7 mouse cellular contexts compared by ENCODE assay signal in genomic region chr17:31519946-31520838, GRCm38 (mm10). TPM values are rescaled to one million over a fixed set of nuclear protein-coding genes. Genes with fewer than 3 reads are reported as not detected.
DNase-seq lines count a peak whose midpoint lies in the region; ATAC-seq lines count a peak whose summit lies in the region.

TSS of gene Wdr4 (minus strand) at chr17:31519980.
TSS of gene Ndufv3 (plus strand) at chr17:31520115.

- H3K9me3 ChIP-seq in embryonic facial prominence, embryonic 11.5 days (replicated peaks; ENCODE audit: control insufficient read depth, low read length): no peaks in the 10 kb centered on the region
- H3K9me3 ChIP-seq in limb, embryonic 10.5 days (replicated peaks): no peaks in the 10 kb centered on the region
- H3K9me3 ChIP-seq in midbrain, embryonic 13.5 days: no peaks in the 10 kb centered on the region

- no peaks in the 10 kb centered on the region for H3K27me3 ChIP-seq in embryonic facial prominence, embryonic 11.5 days (ENCODE audit: control insufficient read depth, insufficient read depth, low read length)
- no peaks in the 10 kb centered on the region for H3K27me3 ChIP-seq in limb, embryonic 10.5 days (ENCODE audit: low read depth, poor library complexity, severe bottlenecking)
- no peaks in the 10 kb centered on the region for H3K27me3 ChIP-seq in midbrain, embryonic 13.5 days

- H3K9ac ChIP-seq in embryonic facial prominence, embryonic 11.5 days (replicated peaks; ENCODE audit: low read length): peak within 1 kb of the TSS; percentile 54
- peak within 1 kb of the TSS; percentile 81 for H3K9ac ChIP-seq in midbrain, embryonic 13.5 days (replicated peaks)

- WGBS in embryonic facial prominence, embryonic 11.5 days: under 1% methylated on average over 45 of the region's 45 CpGs
- under 1% methylated on average over 45 of the region's 45 CpGs for WGBS in limb, embryonic 10.5 days
- WGBS in midbrain, embryonic 13.5 days: under 1% methylated on average over 45 of the region's 45 CpGs

- no peaks in the 10 kb centered on the region for H3K36me3 ChIP-seq in embryonic facial prominence, embryonic 11.5 days (replicated peaks; ENCODE audit: control insufficient read depth, insufficient read depth, low read depth, low read length)
- H3K36me3 ChIP-seq in limb, embryonic 10.5 days: peaks cover 28% of the 10 kb centered on the region
- peaks cover 18% of the 10 kb centered on the region for H3K36me3 ChIP-seq in midbrain, embryonic 13.5 days

- peak; percentile 100 for DNase-seq in adrenal gland, postnatal 14 days
- peak; percentile 100 for DNase-seq in embryonic facial prominence, embryonic 11.5 days (ENCODE audit: low spot score)
- DNase-seq in kidney, adult 11 months: peak; percentile 100
- DNase-seq in limb, embryonic 10.5 days (ENCODE audit: low spot score): peak; percentile 98
- DNase-seq in spleen, adult 12 weeks (ENCODE audit: low spot score): peak; percentile 96

- 0 out of 2 replicates have a peak, but pooled peaks cover 3% of the 10 kb centered on the region for H3K4me1 ChIP-seq in embryonic facial prominence, embryonic 11.5 days (ENCODE audit: control insufficient read depth, insufficient read depth, low read length)
- peaks cover 16% of the 10 kb centered on the region for H3K4me1 ChIP-seq in limb, embryonic 10.5 days
- peaks cover 33% of the 10 kb centered on the region for H3K4me1 ChIP-seq in midbrain, embryonic 13.5 days (replicated peaks)

- H3K4me2 ChIP-seq in embryonic facial prominence, embryonic 11.5 days (ENCODE audit: low read depth, low read length): peak within 1 kb of the TSS; percentile 66
- H3K4me2 ChIP-seq in midbrain, embryonic 13.5 days (replicated peaks): peak within 1 kb of the TSS; percentile 74

- peak; percentile 94 for ATAC-seq in embryonic facial prominence, embryonic 11.5 days (replicated peaks; ENCODE audit: insufficient number of reproducible peaks, low FRiP score, low TSS enrichment, low read depth)
- ATAC-seq in granulocyte monocyte progenitor cell, adult 5-6 weeks (replicated peaks; ENCODE audit: poor library complexity, severe bottlenecking): peak; percentile 98
- peak; percentile 95 for ATAC-seq in midbrain, embryonic 13.5 days

- H3K27ac ChIP-seq in embryonic facial prominence, embryonic 11.5 days (replicated peaks; ENCODE audit: low read depth, low read length): no peak within 1 kb of the TSS
- peak within 1 kb of the TSS; percentile 86 for H3K27ac ChIP-seq in limb, embryonic 10.5 days
- peak within 1 kb of the TSS; percentile 78 for H3K27ac ChIP-seq in midbrain, embryonic 13.5 days

- peak within 1 kb of the TSS; percentile 57 for H3K4me3 ChIP-seq in embryonic facial prominence, embryonic 11.5 days (ENCODE audit: low read depth, low read length)
- H3K4me3 ChIP-seq in limb, embryonic 10.5 days: peak within 1 kb of the TSS; percentile 85
- peak within 1 kb of the TSS; percentile 79 for H3K4me3 ChIP-seq in midbrain, embryonic 13.5 days (replicated peaks)

RNA-seq across cellular contexts. Expression of gene Wdr4, which starts in this region (rescaled TPM):
- 22.2 and 26.3 TPM in 2 replicates for total RNA-seq in adrenal gland, postnatal 14 days (2021)
- polyA plus RNA-seq in embryonic facial prominence, embryonic 11.5 days (2014; fragmentation: Nextera tagmentation; extraction: Ambion mirVana): 34.6 and 37.2 TPM in 2 replicates
- total RNA-seq in granulocyte monocyte progenitor cell, adult 5-6 weeks (2014; fragmentation: Nextera tagmentation): 14.6 and 31.9 TPM in 2 replicates
- 17.0 and 20.8 TPM in 2 replicates for total RNA-seq in granulocyte monocyte progenitor cell, adult 5-6 weeks (2017)
- polyA plus RNA-seq in limb, embryonic 10.5 days (2016; fragmentation: Nextera tagmentation; extraction: Ambion mirVana): 69.5 and 73.2 TPM in 2 replicates
- 39.6 and 43.1 TPM in 2 replicates for polyA plus RNA-seq in midbrain, embryonic 13.5 days (2015; fragmentation: Nextera tagmentation; extraction: Ambion mirVana)

RNA-seq across cellular contexts. Expression of gene Ndufv3, which starts in this region (rescaled TPM):
- 547 and 568 TPM in 2 replicates for total RNA-seq in adrenal gland, postnatal 14 days (2021)
- polyA plus RNA-seq in embryonic facial prominence, embryonic 11.5 days (2014; fragmentation: Nextera tagmentation; extraction: Ambion mirVana): 206 and 237 TPM in 2 replicates
- total RNA-seq in granulocyte monocyte progenitor cell, adult 5-6 weeks (2014; fragmentation: Nextera tagmentation): 195 and 260 TPM in 2 replicates
- total RNA-seq in granulocyte monocyte progenitor cell, adult 5-6 weeks (2017): 207 and 212 TPM in 2 replicates
- 201 and 213 TPM in 2 replicates for polyA plus RNA-seq in limb, embryonic 10.5 days (2016; fragmentation: Nextera tagmentation; extraction: Ambion mirVana)
- polyA plus RNA-seq in midbrain, embryonic 13.5 days (2015; fragmentation: Nextera tagmentation; extraction: Ambion mirVana): 364 and 385 TPM in 2 replicates
